Mouse (Mus musculus): ENCODE data around the gene Eps8. TPM values are rescaled to one million over a fixed set of nuclear protein-coding genes. Genes with fewer than 3 reads are reported as not detected.

The Eps8 gene
- polyA plus RNA-seq, 1 experiment, result 51.9 TPM

- WGBS, result 47% methylated on average over 6 of the region's 6 CpGs
- Histone ChIP-seq H3K4me1 (ENCODE audit: control insufficient read depth, insufficient read depth, low read length) (no peaks in the 10 kb centered on the region), H3K36me3 (ENCODE audit: control insufficient read depth, insufficient read depth, low read length) (no peaks in the 10 kb centered on the region), H3K27ac (ENCODE audit: insufficient read depth, low read depth, low read length) (no peak overlapping the region), H3K4me3 (ENCODE audit: insufficient read depth, low read depth, low read length) (no peak overlapping the region), H3K27me3 (replicated peaks; ENCODE audit: control insufficient read depth, insufficient read depth, low read length) (no peaks in the 10 kb centered on the region)
- TF ChIP-seq POLR2A (IDR thresholded peaks at IDR 0.05; ENCODE audit: low read depth, low read length), result no peak
- TF ChIP-seq CTCF (conservative IDR thresholded peaks at IDR 0.05; ENCODE audit: insufficient read depth, insufficient read length, low read depth, low read length), result no peak
- DNase-seq, result no peak
These were observed 26.0 kb downstream of the Eps8 start for GRCm38 (mm10) chr6:137628715-137629114.

- 44% methylated on average over 2 of the region's 2 CpGs for WGBS
- no peak for DNase-seq
- Histone ChIP-seq H3K27me3 (replicated peaks; ENCODE audit: control insufficient read depth, insufficient read depth, low read length) (no peaks in the 10 kb centered on the region), H3K27ac (ENCODE audit: insufficient read depth, low read depth, low read length) (no peak overlapping the region), H3K36me3 (ENCODE audit: control insufficient read depth, insufficient read depth, low read length) (no peaks in the 10 kb centered on the region), H3K4me1 (ENCODE audit: control insufficient read depth, insufficient read depth, low read length) (no peaks in the 10 kb centered on the region), H3K4me3 (ENCODE audit: insufficient read depth, low read depth, low read length) (no peak overlapping the region)
- TF ChIP-seq POLR2A (IDR thresholded peaks at IDR 0.05; ENCODE audit: low read depth, low read length), result no peak
- no peak for TF ChIP-seq CTCF (conservative IDR thresholded peaks at IDR 0.05; ENCODE audit: insufficient read depth, insufficient read length, low read depth, low read length)
These were observed 33.7 kb downstream of the Eps8 start for GRCm38 (mm10) chr6:137621021-137621420.

GRCm38 (mm10) chr6:137613903-137614302 is 40.8 kb downstream of the Eps8 start:
- WGBS, result 57% methylated on average over 4 of the region's 4 CpGs
- Histone ChIP-seq H3K4me3 (ENCODE audit: insufficient read depth, low read depth, low read length) (no peak overlapping the region), H3K4me1 (ENCODE audit: control insufficient read depth, insufficient read depth, low read length) (no peaks in the 10 kb centered on the region), H3K27me3 (replicated peaks; ENCODE audit: control insufficient read depth, insufficient read depth, low read length) (no peaks in the 10 kb centered on the region), H3K27ac (ENCODE audit: insufficient read depth, low read depth, low read length) (no peak overlapping the region), H3K36me3 (ENCODE audit: control insufficient read depth, insufficient read depth, low read length) (no peaks in the 10 kb centered on the region)
- DNase-seq, result peak; percentile 46
- no peak for TF ChIP-seq CTCF (conservative IDR thresholded peaks at IDR 0.05; ENCODE audit: insufficient read depth, insufficient read length, low read depth, low read length)
- TF ChIP-seq POLR2A (IDR thresholded peaks at IDR 0.05; ENCODE audit: low read depth, low read length), result no peak

GRCm38 (mm10) chr6:137612071-137612547 is 42.6 kb downstream of the Eps8 start:
- Histone ChIP-seq H3K4me3 (ENCODE audit: insufficient read depth, low read depth, low read length) (no peak overlapping the region), H3K36me3 (ENCODE audit: control insufficient read depth, insufficient read depth, low read length) (no peaks in the 10 kb centered on the region), H3K27me3 (replicated peaks; ENCODE audit: control insufficient read depth, insufficient read depth, low read length) (no peaks in the 10 kb centered on the region), H3K27ac (ENCODE audit: insufficient read depth, low read depth, low read length) (no peak overlapping the region), H3K4me1 (ENCODE audit: control insufficient read depth, insufficient read depth, low read length) (no peaks in the 10 kb centered on the region)
- peak; percentile 76 for DNase-seq
- 42% methylated on average over 2 of the region's 2 CpGs for WGBS
- no peak for TF ChIP-seq CTCF (conservative IDR thresholded peaks at IDR 0.05; ENCODE audit: insufficient read depth, insufficient read length, low read depth, low read length)
- TF ChIP-seq POLR2A (IDR thresholded peaks at IDR 0.05; ENCODE audit: low read depth, low read length), result no peak

GRCm38 (mm10) chr6:137608160-137608930 is 46.3 kb downstream of the Eps8 start:
- Histone ChIP-seq H3K4me1 (ENCODE audit: control insufficient read depth, insufficient read depth, low read length) (no peaks in the 10 kb centered on the region), H3K27me3 (replicated peaks; ENCODE audit: control insufficient read depth, insufficient read depth, low read length) (no peaks in the 10 kb centered on the region), H3K27ac (ENCODE audit: insufficient read depth, low read depth, low read length) (no peak overlapping the region), H3K36me3 (ENCODE audit: control insufficient read depth, insufficient read depth, low read length) (no peaks in the 10 kb centered on the region), H3K4me3 (ENCODE audit: insufficient read depth, low read depth, low read length) (no peak overlapping the region)
- no peak for DNase-seq
- WGBS, result 92% methylated on average over 17 of the region's 17 CpGs
- TF ChIP-seq CTCF (conservative IDR thresholded peaks at IDR 0.05; ENCODE audit: insufficient read depth, insufficient read length, low read depth, low read length), result no peak
- TF ChIP-seq POLR2A (IDR thresholded peaks at IDR 0.05; ENCODE audit: low read depth, low read length), result no peak

- no peak overlapping the region for H3K4me3 ChIP-seq (ENCODE audit: insufficient read depth, low read depth, low read length)
- no peak for DNase-seq
- H3K4me1 ChIP-seq (ENCODE audit: control insufficient read depth, insufficient read depth, low read length), result no peaks in the 10 kb centered on the region
- no peaks in the 10 kb centered on the region for H3K27me3 ChIP-seq (replicated peaks; ENCODE audit: control insufficient read depth, insufficient read depth, low read length)
- WGBS, result 88% methylated on average over 7 of the region's 7 CpGs
- TF ChIP-seq POLR2A (IDR thresholded peaks at IDR 0.05; ENCODE audit: low read depth, low read length) (no peak), CTCF (conservative IDR thresholded peaks at IDR 0.05; ENCODE audit: insufficient read depth, insufficient read length, low read depth, low read length) (no peak)
- no peaks in the 10 kb centered on the region for H3K36me3 ChIP-seq (ENCODE audit: control insufficient read depth, insufficient read depth, low read length)
- no peak overlapping the region for H3K27ac ChIP-seq (ENCODE audit: insufficient read depth, low read depth, low read length)
These were observed 48.1 kb downstream of the Eps8 start for GRCm38 (mm10) chr6:137606541-137606940.

- H3K27me3 ChIP-seq (replicated peaks; ENCODE audit: control insufficient read depth, insufficient read depth, low read length), result no peaks in the 10 kb centered on the region
- 84% methylated on average over 4 of the region's 4 CpGs for WGBS
- no peak for DNase-seq
- no peaks in the 10 kb centered on the region for H3K4me1 ChIP-seq (ENCODE audit: control insufficient read depth, insufficient read depth, low read length)
- TF ChIP-seq CTCF (conservative IDR thresholded peaks at IDR 0.05; ENCODE audit: insufficient read depth, insufficient read length, low read depth, low read length), result no peak
- TF ChIP-seq POLR2A (IDR thresholded peaks at IDR 0.05; ENCODE audit: low read depth, low read length), result no peak
- H3K36me3 ChIP-seq (ENCODE audit: control insufficient read depth, insufficient read depth, low read length), result no peaks in the 10 kb centered on the region
- no peak overlapping the region for H3K4me3 ChIP-seq (ENCODE audit: insufficient read depth, low read depth, low read length)
- H3K27ac ChIP-seq (ENCODE audit: insufficient read depth, low read depth, low read length), result no peak overlapping the region
These were observed 50.0 kb downstream of the Eps8 start for GRCm38 (mm10) chr6:137604417-137605248.
